Mouse (Mus musculus): ENCODE data around the gene Prl7b1.

The Prl7b1 gene

GRCm38 (mm10) chr13:27610482-27610881 lies at the start of gene Prl7b1:
Gene Prl7b1, minus strand, starts transcription at chr13:27610582.
- no peak for DNase-seq (ENCODE audit: low spot score)

- DNase-seq (ENCODE audit: low spot score), result no peak
These were observed 32.0 kb upstream of the Prl7b1 start, which contains the start of gene Prl7a1 for GRCm38 (mm10) chr13:27642393-27642792. Gene Prl7a1, minus strand, starts transcription at chr13:27642493.

GRCm38 (mm10) chr13:27582071-27582470 lies 28.3 kb downstream of the Prl7b1 start, which contains the start of gene Prl8a1:
Gene Prl8a1, minus strand, starts transcription at chr13:27582171.
- DNase-seq (ENCODE audit: low spot score), result no peak

GRCm38 (mm10) chr13:27564506-27564905 lies 45.9 kb downstream of the Prl7b1 start, which contains the start of gene Prl8a9:
Gene Prl8a9, minus strand, starts transcription at chr13:27564606.
- no peak for DNase-seq (ENCODE audit: low spot score)

- DNase-seq (ENCODE audit: low spot score), result no peak
These were observed 57.0 kb downstream of the Prl7b1 start for GRCm38 (mm10) chr13:27553336-27553735.
